Mouse (Mus musculus) adrenal gland, adult 2 months (tissue): ENCODE results near the gene Urad. TPM values are rescaled to one million over a fixed set of nuclear protein-coding genes. Genes with fewer than 3 reads are reported as not detected.

Experiments used
- DNase-seq: peaks from one replicate; pipeline ENCODE4 v3.0.0; 2021
- long read RNA-seq: library from polyadenylated mRNA; stranded (forward); transcript quantifications from one replicate; pipeline ENCODE4 v2.0.0, GENCODE M21; 2021
- polyA plus RNA-seq: library from polyadenylated mRNA; depleted of rRNA; stranded (reverse); fragments of >200 nt; gene quantifications from 2 replicates; pipeline ENCODE4 v1.2.3, GENCODE M21; 2012; rRNA removed
- total RNA-seq, 2 experiments: library from RNA; stranded (reverse); gene quantifications; 2 replicates each; pipeline ENCODE4 v1.2.3; 2021

Gene Urad
- total RNA-seq (1 to 10 TPM in 1 of 2 experiments, not detected in 1; 3.5 TPM), polyA plus RNA-seq (2.2 and 3.3 TPM in 2 replicates)
- long read RNA-seq, result 0 reads

GRCm38 (mm10) chr5:147322183-147322582 lies at the start of gene Urad:
TSS of gene Urad (minus strand) at chr5:147322440.
- DNase-seq, result no peak

- DNase-seq, result no peak
These were observed 48.0 kb upstream of the Urad start for GRCm38 (mm10) chr5:147370276-147370675.

- DNase-seq, result no peak
These were observed 46.0 kb upstream of the Urad start for GRCm38 (mm10) chr5:147368221-147368620.

DNA sequence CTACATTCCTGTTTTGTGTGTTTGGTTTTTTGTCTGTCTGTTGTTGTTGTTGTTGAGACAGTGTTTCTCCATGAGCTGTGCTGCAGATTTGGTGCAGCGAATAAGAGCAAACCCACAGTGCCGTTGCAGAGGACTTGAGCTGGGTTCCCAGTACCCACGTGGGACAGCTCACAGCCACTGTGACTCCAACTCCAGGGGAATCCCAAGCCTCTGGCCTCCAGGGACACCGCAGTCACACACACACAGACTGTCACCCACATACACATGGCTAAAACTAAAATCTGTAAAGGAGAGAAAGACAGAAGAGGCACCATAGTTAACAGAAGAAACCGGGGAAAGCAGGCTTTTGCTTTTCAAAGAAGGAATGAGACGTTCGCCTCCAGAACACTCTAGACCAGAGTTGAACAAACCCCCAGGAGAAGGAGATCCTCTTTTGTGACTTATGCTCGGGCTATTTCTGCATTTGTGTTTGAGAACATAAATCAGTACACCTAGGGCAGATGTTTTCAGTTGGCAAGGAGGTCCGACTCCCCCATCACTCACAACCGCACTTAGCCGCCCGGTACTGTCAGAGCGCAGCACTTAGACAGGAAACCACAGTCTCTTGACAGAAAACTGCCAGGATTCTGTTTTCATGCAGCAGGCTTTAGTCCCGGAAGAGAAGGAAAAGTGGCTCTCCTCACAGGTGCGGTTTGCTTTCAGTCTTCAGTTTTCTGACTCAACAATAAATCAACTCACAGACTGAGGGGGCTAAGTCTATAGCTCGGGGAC lies 43.9 kb upstream of the Urad start:
- DNase-seq, result no peak

GRCm38 (mm10) chr5:147363054-147363453 lies 40.8 kb upstream of the Urad start:
- no peak for DNase-seq

DNA sequence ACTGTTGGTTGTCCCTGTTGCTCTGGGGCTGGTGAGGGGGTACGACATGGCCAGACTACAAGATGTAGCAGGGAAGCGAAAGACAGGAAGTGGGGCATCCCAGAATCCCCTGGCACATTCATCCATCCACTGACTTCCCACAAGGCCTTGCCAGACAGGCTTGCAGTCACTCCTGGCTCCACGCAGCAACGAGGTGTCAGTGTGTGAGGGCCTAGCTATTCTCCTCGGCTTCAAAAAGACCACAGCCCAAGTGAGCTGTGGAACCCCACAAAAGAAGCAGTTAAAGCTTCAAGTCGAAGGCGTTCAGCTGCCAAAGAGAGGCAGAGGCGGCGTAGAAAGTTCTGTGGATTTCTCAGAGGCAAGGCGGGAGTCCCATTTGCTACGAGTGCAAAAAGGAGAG lies 36.2 kb upstream of the Urad start:
- DNase-seq, result no peak

- DNase-seq, result no peak
These were observed 35.3 kb upstream of the Urad start for GRCm38 (mm10) chr5:147357536-147357935.

- DNase-seq, result no peak
These were observed 34.2 kb upstream of the Urad start for GRCm38 (mm10) chr5:147356260-147357055.

- no peak for DNase-seq
These were observed 33.5 kb upstream of the Urad start for GRCm38 (mm10) chr5:147355788-147356187.

- DNase-seq, result no peak
These were observed 32.7 kb upstream of the Urad start for GRCm38 (mm10) chr5:147354985-147355384.

DNA sequence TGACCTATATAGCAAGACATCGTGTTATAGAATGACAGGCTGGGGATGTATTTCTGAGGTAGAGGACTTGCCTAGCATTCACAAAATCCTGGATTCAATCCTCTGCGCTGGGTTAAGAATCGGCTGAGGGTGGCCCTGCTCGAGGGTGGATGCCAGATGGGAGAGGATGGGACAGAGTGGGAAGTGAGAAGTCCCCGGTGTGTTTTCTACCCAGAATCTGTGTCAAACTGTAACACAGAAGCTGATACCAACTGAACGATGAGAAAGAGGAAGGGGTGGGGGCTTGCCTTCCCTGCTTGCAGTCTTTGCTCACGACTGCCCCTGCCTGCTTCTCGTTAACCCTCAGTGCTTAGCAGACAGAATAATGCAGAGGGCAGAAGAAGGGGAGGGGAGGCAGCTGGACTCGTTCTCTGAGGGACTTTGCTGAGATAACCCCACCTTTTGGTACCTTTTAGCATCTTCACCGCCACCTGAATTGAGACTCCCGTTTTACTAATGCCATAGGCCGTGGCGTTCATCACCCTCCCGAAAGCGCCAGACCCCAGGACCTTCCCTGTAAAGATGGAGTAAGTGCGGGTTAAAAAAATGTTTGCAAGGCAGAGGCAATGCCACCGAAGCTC lies 32.0 kb upstream of the Urad start:
- DNase-seq, result no peak

- DNase-seq, result no peak
These were observed 29.7 kb upstream of the Urad start for GRCm38 (mm10) chr5:147351931-147352330.

DNA sequence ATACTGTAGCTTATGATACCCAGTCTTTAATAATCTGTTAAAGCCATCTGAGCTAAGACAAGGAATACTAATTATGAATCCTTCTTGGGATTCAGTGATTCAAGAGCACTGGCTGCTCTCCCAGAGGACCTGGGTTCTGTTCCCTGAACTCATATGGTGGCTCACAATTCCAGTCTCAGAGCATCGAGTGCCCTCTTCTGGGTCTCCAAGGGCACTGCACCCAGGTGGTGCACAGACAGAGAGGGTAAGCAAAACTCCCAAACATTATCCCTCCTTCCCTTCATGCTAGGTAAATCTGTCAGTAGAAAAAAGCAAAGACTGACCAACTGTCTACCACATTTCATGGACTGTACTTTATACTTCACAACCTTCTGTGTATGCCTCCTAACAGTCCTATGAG lies 23.7 kb upstream of the Urad start:
- DNase-seq, result no peak

GRCm38 (mm10) chr5:147343904-147344303 lies 21.7 kb upstream of the Urad start:
- no peak for DNase-seq

- no peak for DNase-seq
These were observed 20.7 kb upstream of the Urad start for GRCm38 (mm10) chr5:147342901-147343300.

DNA sequence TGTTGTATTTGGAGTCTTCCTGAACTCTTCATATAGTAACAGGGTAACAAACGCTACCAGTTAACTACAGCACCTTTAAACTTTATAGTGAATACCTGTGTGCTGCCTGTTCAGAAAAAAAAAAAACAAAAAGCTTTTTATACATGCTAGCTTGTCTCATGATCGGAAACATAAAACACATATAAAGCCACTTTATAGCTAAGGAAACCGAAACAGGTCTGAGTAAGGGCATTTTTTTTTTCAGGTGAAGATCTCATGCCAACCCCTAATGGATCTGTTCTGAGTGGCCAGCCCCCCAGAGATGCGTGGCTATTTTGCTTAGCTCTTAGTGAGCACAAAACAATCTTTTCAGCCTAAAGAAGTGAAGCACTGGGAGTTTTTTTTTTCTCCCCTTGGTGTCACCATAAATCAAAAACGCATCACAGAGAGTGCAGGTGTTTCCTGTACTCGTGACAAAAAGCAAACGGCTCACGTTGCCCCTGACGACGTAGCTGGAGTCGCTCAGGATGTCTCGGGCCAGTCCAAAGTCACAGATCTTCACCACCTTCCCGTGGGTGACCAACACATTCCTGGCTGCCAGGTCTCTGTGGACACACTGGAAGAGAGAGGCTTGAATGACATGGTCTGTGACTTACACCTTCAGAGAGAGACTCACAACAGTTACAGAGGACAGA lies 18.6 kb upstream of the Urad start:
- no peak for DNase-seq

GRCm38 (mm10) chr5:147339560-147339959 lies 17.3 kb upstream of the Urad start:
- no peak for DNase-seq

- no peak for DNase-seq
These were observed 16.7 kb upstream of the Urad start for GRCm38 (mm10) chr5:147338967-147339366.

- no peak for DNase-seq
These were observed 10.5 kb upstream of the Urad start for GRCm38 (mm10) chr5:147332711-147333110.

GRCm38 (mm10) chr5:147331547-147331946 lies 9.3 kb upstream of the Urad start:
- DNase-seq, result no peak

- no peak for DNase-seq
These were observed 7.7 kb upstream of the Urad start for GRCm38 (mm10) chr5:147329946-147330345.

DNA sequence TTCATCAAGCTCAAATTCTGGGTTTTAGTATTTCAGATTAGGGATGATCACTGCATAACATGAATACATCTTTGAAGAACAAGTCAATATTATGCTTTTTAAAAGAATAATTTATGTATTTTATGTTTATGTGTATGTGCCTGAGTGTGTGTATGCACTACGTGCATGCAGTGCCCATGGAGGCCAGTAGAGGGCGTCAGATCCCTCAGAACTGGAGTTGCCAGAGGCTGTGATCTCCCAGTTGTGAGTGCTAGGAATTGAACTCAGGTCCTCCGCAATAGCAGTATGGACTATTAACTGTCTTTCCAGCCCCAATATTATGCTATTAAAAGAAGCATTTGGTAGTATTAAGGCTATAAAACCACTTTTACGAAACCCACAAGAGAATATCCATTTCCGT lies 5.4 kb upstream of the Urad start:
- no peak for DNase-seq
